Mouse (Mus musculus): ENCODE measurements around the gene Scfd1.

DNA sequence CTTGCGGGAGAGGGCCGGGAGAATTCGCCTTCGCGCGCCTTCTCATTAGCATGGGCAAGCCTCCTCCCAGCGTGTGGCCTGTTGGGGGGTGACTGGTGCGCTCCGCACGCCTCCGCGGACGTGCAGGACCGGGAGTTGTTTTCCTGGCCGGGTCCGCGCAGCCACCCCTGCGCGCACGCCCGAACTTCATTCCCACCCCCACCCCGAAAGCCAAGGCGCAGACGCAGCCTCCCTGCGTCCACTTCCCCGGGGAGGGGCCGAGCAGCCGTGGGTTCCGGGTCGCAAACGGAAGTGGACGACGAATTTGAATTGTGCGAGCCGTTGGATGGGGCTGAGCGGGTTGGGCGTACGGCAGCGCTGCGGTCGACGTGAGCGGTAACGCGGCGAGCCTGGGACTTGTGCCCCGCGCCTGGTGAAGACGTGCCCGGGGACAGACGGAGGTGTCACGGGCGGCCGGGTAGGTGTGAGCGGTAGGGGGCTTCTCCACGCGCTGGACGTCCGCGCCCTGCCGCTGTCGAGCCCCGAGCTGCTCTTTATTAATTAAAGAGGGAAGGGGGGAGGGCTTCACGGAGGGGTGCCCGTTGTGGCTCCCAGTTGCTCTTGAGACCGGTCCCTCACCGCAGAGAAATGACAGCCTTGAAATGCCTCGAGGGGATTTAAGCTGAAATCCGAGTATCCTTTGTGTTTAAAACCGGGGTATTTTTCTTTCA is 29.2 kb upstream of the Scfd1 start, which contains the start of gene G2e3:
- TF ChIP-seq CTCF (IDR thresholded peaks at IDR 0.05; ENCODE audit: low read depth), result peak; percentile 2; the same call in 1 of the 2 replicates
- TF ChIP-seq EP300 (IDR thresholded peaks at IDR 0.05; ENCODE audit: low read depth), result no peak

All from liver, embryonic 14.5 days (tissue).